Mouse (Mus musculus): Measurements from ENCODE around the gene Mpped1. TPM values are rescaled to one million over a fixed set of nuclear protein-coding genes. Genes with fewer than 3 reads are reported as not detected.
A peak's percentile ranks its signal among the peaks of the same experiment; 100 is the strongest.

Mpped1 gene
- polyA plus RNA-seq, 1 experiment from 2014 or later: 10.1 TPM

GRCm38 (mm10) chr15:83846592-83846991, 67.3 kb downstream of the Mpped1 start:
- H3K4me3 ChIP-seq: no peak overlapping the region
- 22% methylated on average over 8 of the region's 8 CpGs for WGBS
- H3K4me1 ChIP-seq: peaks cover 9% of the 10 kb centered on the region
- ATAC-seq (ENCODE audit: insufficient number of reproducible peaks, insufficient read depth, low FRiP score, low TSS enrichment): no peak
- H3K36me3 ChIP-seq: no peaks in the 10 kb centered on the region
- no peak overlapping the region for H3K4me2 ChIP-seq (replicated peaks)
- H3K9me3 ChIP-seq: no peaks in the 10 kb centered on the region
- peaks cover 18% of the 10 kb centered on the region for H3K27me3 ChIP-seq
- no peak overlapping the region for H3K27ac ChIP-seq
- no peak overlapping the region for H3K9ac ChIP-seq

GRCm38 (mm10) chr15:83847512-83847911, 68.2 kb downstream of the Mpped1 start:
- H3K36me3 ChIP-seq: no peaks in the 10 kb centered on the region
- H3K4me1 ChIP-seq: peaks cover 9% of the 10 kb centered on the region
- H3K4me2 ChIP-seq (replicated peaks): no peak overlapping the region
- no peaks in the 10 kb centered on the region for H3K9me3 ChIP-seq
- no peak for ATAC-seq (ENCODE audit: insufficient number of reproducible peaks, insufficient read depth, low FRiP score, low TSS enrichment)
- no peak overlapping the region for H3K27ac ChIP-seq
- H3K9ac ChIP-seq: no peak overlapping the region
- 62% methylated on average over 4 of the region's 4 CpGs for WGBS
- H3K27me3 ChIP-seq: peaks cover 12% of the 10 kb centered on the region
- H3K4me3 ChIP-seq: no peak overlapping the region

- no peak overlapping the region for H3K4me2 ChIP-seq (replicated peaks)
- H3K4me3 ChIP-seq: no peak overlapping the region
- no peaks in the 10 kb centered on the region for H3K36me3 ChIP-seq
- H3K4me1 ChIP-seq: peaks cover 6% of the 10 kb centered on the region
- WGBS: 68% methylated on average over 9 of the region's 9 CpGs
- H3K27ac ChIP-seq: no peak overlapping the region
- ATAC-seq (ENCODE audit: insufficient number of reproducible peaks, insufficient read depth, low FRiP score, low TSS enrichment): no peak
- peaks cover 8% of the 10 kb centered on the region; the same call in 1 of the 2 replicates for H3K27me3 ChIP-seq
- H3K9ac ChIP-seq: no peak overlapping the region
- no peaks in the 10 kb centered on the region for H3K9me3 ChIP-seq
Observed at GRCm38 (mm10) chr15:83848193-83848592, 68.9 kb downstream of the Mpped1 start.

- 76% methylated on average over 5 of the region's 5 CpGs for WGBS
- H3K4me3 ChIP-seq: no peak overlapping the region
- ATAC-seq (ENCODE audit: insufficient number of reproducible peaks, insufficient read depth, low FRiP score, low TSS enrichment): no peak
- H3K4me1 ChIP-seq: no peaks in the 10 kb centered on the region
- no peak overlapping the region for H3K9ac ChIP-seq
- no peak overlapping the region for H3K27ac ChIP-seq
- H3K27me3 ChIP-seq: no peaks in the 10 kb centered on the region
- H3K4me2 ChIP-seq (replicated peaks): no peak overlapping the region
- H3K9me3 ChIP-seq: no peaks in the 10 kb centered on the region
- H3K36me3 ChIP-seq: no peaks in the 10 kb centered on the region
Observed at GRCm38 (mm10) chr15:83853400-83853811, 74.1 kb downstream of the Mpped1 start.

GRCm38 (mm10) chr15:83857129-83857528, 77.9 kb downstream of the Mpped1 start:
- H3K9ac ChIP-seq: no peak overlapping the region
- no peak overlapping the region for H3K4me2 ChIP-seq (replicated peaks)
- no peak for ATAC-seq (ENCODE audit: insufficient number of reproducible peaks, insufficient read depth, low FRiP score, low TSS enrichment)
- H3K27ac ChIP-seq: no peak overlapping the region
- H3K27me3 ChIP-seq: no peaks in the 10 kb centered on the region
- H3K36me3 ChIP-seq: no peaks in the 10 kb centered on the region
- WGBS: 19% methylated on average over 8 of the region's 8 CpGs
- H3K9me3 ChIP-seq: no peaks in the 10 kb centered on the region
- H3K4me3 ChIP-seq: no peak overlapping the region
- H3K4me1 ChIP-seq: no peaks in the 10 kb centered on the region

GRCm38 (mm10) chr15:83865626-83866025, 86.4 kb downstream of the Mpped1 start:
- ATAC-seq (ENCODE audit: insufficient number of reproducible peaks, insufficient read depth, low FRiP score, low TSS enrichment): no peak
- no peak overlapping the region for H3K9ac ChIP-seq
- no peaks in the 10 kb centered on the region for H3K36me3 ChIP-seq
- H3K4me3 ChIP-seq: no peak overlapping the region
- 0 out of 2 replicates have a peak, but pooled peaks cover under 1% of the 10 kb centered on the region for H3K4me1 ChIP-seq
- no peak overlapping the region for H3K4me2 ChIP-seq (replicated peaks)
- H3K27me3 ChIP-seq: 0 out of 2 replicates have a peak, but pooled peaks cover 8% of the 10 kb centered on the region
- no peak overlapping the region for H3K27ac ChIP-seq
- 87% methylated on average over 5 of the region's 5 CpGs for WGBS
- no peaks in the 10 kb centered on the region for H3K9me3 ChIP-seq

GRCm38 (mm10) chr15:83870936-83871335, 91.7 kb downstream of the Mpped1 start:
- Histone ChIP-seq H3K4me2 (replicated peaks) (peak overlapping the region; percentile 7), H3K4me1 (peaks cover 5% of the 10 kb centered on the region; the same call in 1 of the 2 replicates), H3K9ac (no peak overlapping the region), H3K4me3 (no peak overlapping the region), H3K36me3 (no peaks in the 10 kb centered on the region), H3K27me3 (0 out of 2 replicates have a peak, but pooled peaks cover 10% of the 10 kb centered on the region), H3K27ac (no peak overlapping the region), H3K9me3 (no peaks in the 10 kb centered on the region)
- 5% methylated on average over 17 of the region's 17 CpGs for WGBS
- ATAC-seq (ENCODE audit: insufficient number of reproducible peaks, insufficient read depth, low FRiP score, low TSS enrichment): no peak

- no peak overlapping the region for H3K9ac ChIP-seq
- H3K27ac ChIP-seq: no peak overlapping the region
- no peak for ATAC-seq (ENCODE audit: insufficient number of reproducible peaks, insufficient read depth, low FRiP score, low TSS enrichment)
- no peaks in the 10 kb centered on the region for H3K27me3 ChIP-seq
- no peaks in the 10 kb centered on the region for H3K4me1 ChIP-seq
- no peak overlapping the region for H3K4me2 ChIP-seq (replicated peaks)
- no peaks in the 10 kb centered on the region for H3K36me3 ChIP-seq
- no peak overlapping the region for H3K4me3 ChIP-seq
- H3K9me3 ChIP-seq: no peaks in the 10 kb centered on the region
- 54% methylated on average over 11 of the region's 11 CpGs for WGBS
Observed at GRCm38 (mm10) chr15:83877155-83877866, 98.0 kb downstream of the Mpped1 start.

GRCm38 (mm10) chr15:83877898-83878297, 98.6 kb downstream of the Mpped1 start:
- Histone ChIP-seq H3K27me3 (no peaks in the 10 kb centered on the region), H3K4me2 (replicated peaks) (no peak overlapping the region), H3K4me1 (no peaks in the 10 kb centered on the region), H3K4me3 (no peak overlapping the region), H3K9ac (no peak overlapping the region), H3K9me3 (no peaks in the 10 kb centered on the region), H3K36me3 (no peaks in the 10 kb centered on the region), H3K27ac (no peak overlapping the region)
- 76% methylated on average over 2 of the region's 2 CpGs for WGBS
- ATAC-seq (ENCODE audit: insufficient number of reproducible peaks, insufficient read depth, low FRiP score, low TSS enrichment): no peak

- no peak overlapping the region for H3K4me3 ChIP-seq
- no peaks in the 10 kb centered on the region for H3K27me3 ChIP-seq
- H3K9ac ChIP-seq: no peak overlapping the region
- ATAC-seq (ENCODE audit: insufficient number of reproducible peaks, insufficient read depth, low FRiP score, low TSS enrichment): no peak
- no peak overlapping the region for H3K4me2 ChIP-seq (replicated peaks)
- WGBS: 17% methylated on average over 5 of the region's 5 CpGs
- H3K27ac ChIP-seq: no peak overlapping the region
- H3K9me3 ChIP-seq: no peaks in the 10 kb centered on the region
- H3K4me1 ChIP-seq: no peaks in the 10 kb centered on the region
- no peaks in the 10 kb centered on the region for H3K36me3 ChIP-seq
Observed at GRCm38 (mm10) chr15:83879845-83880244, 100.6 kb downstream of the Mpped1 start.

- H3K9me3 ChIP-seq: no peaks in the 10 kb centered on the region
- H3K27ac ChIP-seq: no peak overlapping the region
- ATAC-seq (ENCODE audit: insufficient number of reproducible peaks, insufficient read depth, low FRiP score, low TSS enrichment): no peak
- no peaks in the 10 kb centered on the region for H3K27me3 ChIP-seq
- H3K4me1 ChIP-seq: no peaks in the 10 kb centered on the region
- no peak overlapping the region for H3K4me3 ChIP-seq
- no peaks in the 10 kb centered on the region for H3K36me3 ChIP-seq
- no peak overlapping the region for H3K9ac ChIP-seq
- 90% methylated on average over 8 of the region's 8 CpGs for WGBS
- no peak overlapping the region for H3K4me2 ChIP-seq (replicated peaks)
Observed at GRCm38 (mm10) chr15:83883821-83884220, 104.6 kb downstream of the Mpped1 start.

- no peaks in the 10 kb centered on the region for H3K9me3 ChIP-seq
- H3K4me1 ChIP-seq: no peaks in the 10 kb centered on the region
- no peak overlapping the region for H3K4me2 ChIP-seq (replicated peaks)
- H3K27ac ChIP-seq: no peak overlapping the region
- no peak overlapping the region for H3K9ac ChIP-seq
- no peaks in the 10 kb centered on the region for H3K36me3 ChIP-seq
- no peaks in the 10 kb centered on the region for H3K27me3 ChIP-seq
- ATAC-seq (ENCODE audit: insufficient number of reproducible peaks, insufficient read depth, low FRiP score, low TSS enrichment): no peak
- WGBS: 82% methylated on average over 9 of the region's 9 CpGs
- H3K4me3 ChIP-seq: no peak overlapping the region
Observed at GRCm38 (mm10) chr15:83884291-83884690, 105.0 kb downstream of the Mpped1 start.
